Mouse (Mus musculus) hindbrain, embryonic 13.5 days (tissue): ENCODE measurements around the gene Cptp. TPM values are rescaled to one million over a fixed set of nuclear protein-coding genes. Genes with fewer than 3 reads are reported as not detected.

ENCODE experiments used
- ATAC-seq: fragments of 200-750 bp; cut with Nextera tagmentation; 2 replicates; pipeline ENCODE4 v1.8.0; 2017; ENCODE audit warnings: moderate TSS enrichment; ENCODE audit not compliant: low FRiP score
- H3K27ac ChIP-seq: fragments of 300-500 bp; sonication (generic); 2 replicates; pipeline ENCODE4 v1.5.1; 2015; ENCODE audit warnings: inconsistent platforms, mild to moderate bottlenecking, moderate library complexity
- H3K27me3 ChIP-seq: fragments of 300-500 bp; sonication (generic); 2 replicates; pipeline ENCODE4 v1.6.1; 2015; ENCODE audit warnings: mild to moderate bottlenecking, inconsistent platforms
- H3K36me3 ChIP-seq: fragments of 300-500 bp; sonication (generic); 2 replicates; pipeline ENCODE4 v1.6.1; 2015; ENCODE audit warnings: mild to moderate bottlenecking, inconsistent platforms
- H3K4me1 ChIP-seq: fragments of 300-500 bp; sonication (generic); replicated peaks from 2 replicates; pipeline ENCODE4 v1.6.1; 2015; ENCODE audit warnings: inconsistent platforms
- H3K4me2 ChIP-seq: fragments of 300-500 bp; sonication (generic); 2 replicates; pipeline ENCODE4 v1.6.1; 2015; ENCODE audit warnings: inconsistent platforms, mild to moderate bottlenecking, moderate library complexity
- H3K4me3 ChIP-seq: fragments of 300-500 bp; sonication (generic); 2 replicates; pipeline ENCODE4 v1.5.1; 2015; ENCODE audit warnings: mild to moderate bottlenecking, inconsistent platforms
- H3K9ac ChIP-seq: fragments of 300-500 bp; sonication (generic); 2 replicates; pipeline ENCODE4 v1.6.1; 2015; ENCODE audit warnings: mild to moderate bottlenecking, inconsistent platforms
- H3K9me3 ChIP-seq: fragments of 300-500 bp; sonication (generic); 2 replicates; pipeline ENCODE4 v1.6.1; 2016; ENCODE audit warnings: inconsistent platforms
- WGBS: fragments of 180-500 bp; shearing (Covaris S2); methylation state at CpG from one replicate; pipeline ENCODE4 v1.1.7; 2015; 5-methylcytosine and 5-hydroxymethylcytosine counted together
- polyA plus RNA-seq: library from polyadenylated mRNA; unstranded; fragments of >200 nt; fragmentation: Nextera tagmentation; extraction: Ambion mirVana; gene quantifications from 2 replicates; pipeline ENCODE4 v1.2.1, GENCODE M21; 2015

Gene Cptp
- 23.3 and 24.1 TPM in 2 replicates for polyA plus RNA-seq

- Histone ChIP-seq H3K4me1 (peaks cover 31% of the 10 kb centered on the region), H3K9me3 (no peaks in the 10 kb centered on the region), H3K4me3 (peak within 1 kb of the TSS; percentile 77), H3K27me3 (no peaks in the 10 kb centered on the region), H3K9ac (peak within 1 kb of the TSS; percentile 87), H3K4me2 (peak within 1 kb of the TSS; percentile 93), H3K27ac (peak within 1 kb of the TSS; percentile 78), H3K36me3 (peaks cover 55% of the 10 kb centered on the region)
- WGBS, result under 1% methylated on average over 63 of the region's 63 CpGs
- ATAC-seq, result peak; percentile 97
Observed at GRCm38 (mm10) chr4:155869317-155870033, at the start of gene Cptp, which contains the start of gene Ints11. TSS of gene Cptp (minus strand) at chr4:155869440. TSS of gene Ints11 (plus strand) at chr4:155869546.

GRCm38 (mm10) chr4:155908751-155909150, 39.5 kb upstream of the Cptp start:
- no peak for ATAC-seq
- H3K27ac ChIP-seq, result no peak overlapping the region
- no peak overlapping the region for H3K4me3 ChIP-seq
- H3K9me3 ChIP-seq, result no peaks in the 10 kb centered on the region
- no peaks in the 10 kb centered on the region for H3K4me1 ChIP-seq
- no peaks in the 10 kb centered on the region for H3K27me3 ChIP-seq
- no peak overlapping the region for H3K9ac ChIP-seq
- peaks cover 41% of the 10 kb centered on the region for H3K36me3 ChIP-seq
- H3K4me2 ChIP-seq, result no peak overlapping the region
- WGBS, result 93% methylated on average over 4 of the region's 4 CpGs

- Histone ChIP-seq H3K27ac (no peak overlapping the region), H3K9ac (no peak overlapping the region), H3K9me3 (no peaks in the 10 kb centered on the region), H3K4me1 (no peaks in the 10 kb centered on the region), H3K36me3 (peaks cover 45% of the 10 kb centered on the region), H3K27me3 (no peaks in the 10 kb centered on the region), H3K4me3 (no peak overlapping the region), H3K4me2 (no peak overlapping the region)
- WGBS, result 83% methylated on average over 7 of the region's 7 CpGs
- no peak for ATAC-seq
Observed at GRCm38 (mm10) chr4:155908281-155908680, 39.0 kb upstream of the Cptp start.

- H3K4me1 ChIP-seq, result no peaks in the 10 kb centered on the region
- WGBS, result 89% methylated on average over 11 of the region's 11 CpGs
- H3K9ac ChIP-seq, result no peak overlapping the region
- H3K4me2 ChIP-seq, result no peak overlapping the region
- H3K27me3 ChIP-seq, result no peaks in the 10 kb centered on the region
- no peak overlapping the region for H3K27ac ChIP-seq
- no peaks in the 10 kb centered on the region for H3K9me3 ChIP-seq
- H3K36me3 ChIP-seq, result peaks cover 58% of the 10 kb centered on the region
- ATAC-seq, result no peak
- H3K4me3 ChIP-seq, result no peak overlapping the region
Observed at GRCm38 (mm10) chr4:155907003-155907402, 37.8 kb upstream of the Cptp start.

- Histone ChIP-seq H3K9me3 (no peaks in the 10 kb centered on the region), H3K27ac (no peak overlapping the region), H3K4me1 (no peaks in the 10 kb centered on the region), H3K36me3 (peaks cover 67% of the 10 kb centered on the region), H3K27me3 (no peaks in the 10 kb centered on the region), H3K4me3 (no peak overlapping the region), H3K4me2 (no peak overlapping the region), H3K9ac (no peak overlapping the region)
- WGBS, result 88% methylated on average over 9 of the region's 9 CpGs
- no peak for ATAC-seq
Observed at GRCm38 (mm10) chr4:155906125-155906524, 36.9 kb upstream of the Cptp start.

GRCm38 (mm10) chr4:155905634-155906033, 36.4 kb upstream of the Cptp start:
- WGBS, result 86% methylated on average over 13 of the region's 13 CpGs
- H3K36me3 ChIP-seq, result peaks cover 72% of the 10 kb centered on the region

GRCm38 (mm10) chr4:155904318-155905102, 35.3 kb upstream of the Cptp start:
- no peak overlapping the region for H3K4me2 ChIP-seq
- no peaks in the 10 kb centered on the region for H3K27me3 ChIP-seq
- no peak for ATAC-seq
- H3K9ac ChIP-seq, result no peak overlapping the region
- H3K27ac ChIP-seq, result no peak overlapping the region
- no peaks in the 10 kb centered on the region for H3K9me3 ChIP-seq
- H3K36me3 ChIP-seq, result peaks cover 83% of the 10 kb centered on the region
- no peak overlapping the region for H3K4me3 ChIP-seq
- WGBS, result 93% methylated on average over 13 of the region's 13 CpGs
- H3K4me1 ChIP-seq, result no peaks in the 10 kb centered on the region

More at GRCm38 (mm10) chr4:155905634-155906033, 36.4 kb upstream of the Cptp start:
- H3K4me2 ChIP-seq, result no peak overlapping the region
- H3K9me3 ChIP-seq, result no peaks in the 10 kb centered on the region
- no peak for ATAC-seq
- H3K4me3 ChIP-seq, result no peak overlapping the region
- no peak overlapping the region for H3K27ac ChIP-seq
- no peaks in the 10 kb centered on the region for H3K4me1 ChIP-seq
- H3K27me3 ChIP-seq, result no peaks in the 10 kb centered on the region
- H3K9ac ChIP-seq, result no peak overlapping the region

- Histone ChIP-seq H3K27ac (no peak overlapping the region), H3K4me2 (no peak overlapping the region), H3K27me3 (no peaks in the 10 kb centered on the region), H3K9ac (no peak overlapping the region), H3K4me3 (no peak overlapping the region), H3K9me3 (no peaks in the 10 kb centered on the region), H3K4me1 (no peaks in the 10 kb centered on the region), H3K36me3 (peaks cover 96% of the 10 kb centered on the region)
- WGBS, result 96% methylated on average over 13 of the region's 13 CpGs
- no peak for ATAC-seq
Observed at GRCm38 (mm10) chr4:155903246-155903645, 34.0 kb upstream of the Cptp start.

GRCm38 (mm10) chr4:155901205-155901604, 32.0 kb upstream of the Cptp start:
- Histone ChIP-seq H3K27ac (no peak overlapping the region), H3K4me2 (no peak overlapping the region), H3K36me3 (peaks cover 94% of the 10 kb centered on the region), H3K4me3 (no peak overlapping the region), H3K4me1 (peaks cover 2% of the 10 kb centered on the region; the same call in 1 of the 2 replicates), H3K9ac (no peak overlapping the region), H3K9me3 (no peaks in the 10 kb centered on the region), H3K27me3 (no peaks in the 10 kb centered on the region)
- 91% methylated on average over 3 of the region's 3 CpGs for WGBS
- no peak for ATAC-seq

- Histone ChIP-seq H3K4me2 (no peak overlapping the region), H3K4me1 (peaks cover 20% of the 10 kb centered on the region), H3K4me3 (no peak overlapping the region), H3K27ac (no peak overlapping the region), H3K36me3 (peaks cover 83% of the 10 kb centered on the region), H3K27me3 (no peaks in the 10 kb centered on the region), H3K9ac (no peak overlapping the region), H3K9me3 (no peaks in the 10 kb centered on the region)
- ATAC-seq, result no peak
- 96% methylated on average over 7 of the region's 7 CpGs for WGBS
Observed at GRCm38 (mm10) chr4:155899355-155899754, 30.1 kb upstream of the Cptp start.

GRCm38 (mm10) chr4:155898318-155898717, 29.1 kb upstream of the Cptp start:
- Histone ChIP-seq H3K4me3 (no peak overlapping the region), H3K4me1 (peaks cover 30% of the 10 kb centered on the region), H3K4me2 (no peak overlapping the region), H3K27ac (no peak overlapping the region), H3K36me3 (peaks cover 72% of the 10 kb centered on the region), H3K9ac (no peak overlapping the region), H3K9me3 (no peaks in the 10 kb centered on the region), H3K27me3 (no peaks in the 10 kb centered on the region)
- 99% methylated on average over 2 of the region's 2 CpGs for whole genome bisulfite sequencing
- no peak for ATAC-seq

- H3K4me3 ChIP-seq, result no peak overlapping the region
- 97% methylated on average over 12 of the region's 12 CpGs for WGBS
- peaks cover 54% of the 10 kb centered on the region for H3K36me3 ChIP-seq
- H3K27me3 ChIP-seq, result no peaks in the 10 kb centered on the region
- H3K27ac ChIP-seq, result no peak overlapping the region
- no peak overlapping the region for H3K4me2 ChIP-seq
- peaks cover 39% of the 10 kb centered on the region for H3K4me1 ChIP-seq
- H3K9me3 ChIP-seq, result no peaks in the 10 kb centered on the region
- no peak overlapping the region for H3K9ac ChIP-seq
- no peak for ATAC-seq
Observed at GRCm38 (mm10) chr4:155896461-155896860, 27.2 kb upstream of the Cptp start.
